Mouse (Mus musculus) MN1 (cell line): Measurements from ENCODE around the gene Enoph1.
A peak's percentile ranks its signal among the peaks of the same experiment; 100 is the strongest.

Experiments used
- DNase-seq: peaks from one replicate; pipeline ENCODE4 v3.0.0-alpha.2; 2016; ENCODE audit warnings: low spot score

Enoph1 gene

GRCm38 (mm10) chr5:100079040-100079930, 39.5 kb downstream of the Enoph1 start:
- DNase-seq = no peak

GRCm38 (mm10) chr5:100079931-100080275, 40.1 kb downstream of the Enoph1 start:
- DNase-seq = no peak

GRCm38 (mm10) chr5:100082006-100082405, 42.2 kb downstream of the Enoph1 start:
- DNase-seq = no peak

GRCm38 (mm10) chr5:100083953-100084562, 44.3 kb downstream of the Enoph1 start:
- no peak for DNase-seq

GRCm38 (mm10) chr5:100085097-100085496, 45.3 kb downstream of the Enoph1 start:
- peak; percentile 66 for DNase-seq

GRCm38 (mm10) chr5:100090515-100091262, 50.9 kb downstream of the Enoph1 start:
- no peak for DNase-seq

GRCm38 (mm10) chr5:100091263-100091594, 51.4 kb downstream of the Enoph1 start:
- DNase-seq = no peak

GRCm38 (mm10) chr5:100091602-100092001, 51.8 kb downstream of the Enoph1 start:
- DNase-seq = no peak

GRCm38 (mm10) chr5:100096955-100097354, 57.2 kb downstream of the Enoph1 start:
- no peak for DNase-seq

- no peak for DNase-seq
Measured at GRCm38 (mm10) chr5:100097967-100098366, 58.2 kb downstream of the Enoph1 start.

GRCm38 (mm10) chr5:100102395-100102794, 62.6 kb downstream of the Enoph1 start:
- no peak for DNase-seq

- peak; percentile 11 for DNase-seq
Measured at GRCm38 (mm10) chr5:100108866-100109265, 69.1 kb downstream of the Enoph1 start.

GRCm38 (mm10) chr5:100109543-100110282, 69.9 kb downstream of the Enoph1 start:
- peak; percentile 51 for DNase-seq

GRCm38 (mm10) chr5:100110581-100110980, 70.8 kb downstream of the Enoph1 start:
- DNase-seq = no peak

GRCm38 (mm10) chr5:100113403-100113802, 73.6 kb downstream of the Enoph1 start:
- DNase-seq = no peak
